Mouse (Mus musculus) G1E (cell line): ENCODE measurements around the gene Gnaq.

Experiments
- CTCF ChIP-seq: IDR thresholded peaks from 2 replicates; pipeline ENCODE4 v1.5.1; 2012; ENCODE audit warnings: low read depth, low read length, inconsistent platforms, mixed read lengths
- GATA1 ChIP-seq: IDR thresholded peaks from 2 replicates; pipeline ENCODE4 v1.6.1; 2012; ENCODE audit warnings: borderline replicate concordance, low read length, inconsistent platforms, mixed read lengths
- POLR2AphosphoS5 ChIP-seq: IDR thresholded peaks from 2 replicates; pipeline ENCODE4 v1.6.1; 2012; ENCODE audit warnings: low read depth, low read length, inconsistent platforms; ENCODE audit not compliant: insufficient replicate concordance
- TAL1 ChIP-seq: conservative IDR thresholded peaks from 2 replicates; pipeline ENCODE4 v1.6.1; 2012; ENCODE audit warnings: low read depth, low read length, inconsistent platforms, mixed read lengths

GRCm38 (mm10) chr19:16215430-16216016 lies 82.9 kb downstream of the Gnaq start:
- TF ChIP-seq POLR2AphosphoS5 (no peak), CTCF (no peak), TAL1 (no peak), GATA1 (no peak)
